Mouse (Mus musculus) erythroblast, adult 5-6 weeks (primary cell): ENCODE measurements around the gene Rtel1. TPM values are rescaled to one million over a fixed set of nuclear protein-coding genes. Genes with fewer than 3 reads are reported as not detected.

Source experiments
- ATAC-seq: replicated peaks from 2 replicates; pipeline ENCODE4 v1.8.0; 2016; ENCODE audit warnings: moderate number of reproducible peaks, mild to moderate bottlenecking, moderate TSS enrichment, inconsistent platforms; ENCODE audit not compliant: poor library complexity, low FRiP score, severe bottlenecking
- total RNA-seq, 2 experiments: library from RNA; stranded (forward) in 1 of 2; stranded (reverse) in 1 of 2; fragments of 150-400 nt in 1 of 2; fragments of 200-764, 138-1000 nt in 1 of 2; gene quantifications; 2 replicates each; pipeline versions ENCODE4 v1.2.3 to v1.2.4; 2015 to 2017; ENCODE audit warnings: low replicate concordance in 2 of 2

Rtel1 gene
- total RNA-seq, 2 experiments from 2014 or later, result 17.5 to 23.7 TPM

- ATAC-seq, result no peak
Measured at GRCm38 (mm10) chr2:181384919-181385391, 65.4 kb downstream of the Rtel1 start.

- ATAC-seq, result no peak
Measured at GRCm38 (mm10) chr2:181385885-181386284, 66.3 kb downstream of the Rtel1 start.

- ATAC-seq, result no peak
Measured at GRCm38 (mm10) chr2:181386663-181387210, 67.2 kb downstream of the Rtel1 start.

- no peak for ATAC-seq
Measured at GRCm38 (mm10) chr2:181390136-181390870, 70.8 kb downstream of the Rtel1 start.

GRCm38 (mm10) chr2:181391022-181391421 is 71.5 kb downstream of the Rtel1 start:
- no peak for ATAC-seq

- ATAC-seq, result no peak
Measured at GRCm38 (mm10) chr2:181391541-181391940, 72.0 kb downstream of the Rtel1 start.

GRCm38 (mm10) chr2:181392600-181393213 is 73.2 kb downstream of the Rtel1 start:
- peak; percentile 80 for ATAC-seq

GRCm38 (mm10) chr2:181394086-181394485 is 74.5 kb downstream of the Rtel1 start:
- no peak for ATAC-seq

GRCm38 (mm10) chr2:181397207-181397761 is 77.7 kb downstream of the Rtel1 start:
- ATAC-seq, result no peak

GRCm38 (mm10) chr2:181401497-181401896 is 82.0 kb downstream of the Rtel1 start:
- no peak for ATAC-seq

GRCm38 (mm10) chr2:181403722-181404121 is 84.2 kb downstream of the Rtel1 start:
- ATAC-seq, result no peak

Other genes with a start within 250 kb of the Rtel1 start
- not detected in 2 replicates for gene Kcnq2, start 184.4 kb upstream of the Rtel1 start, total RNA-seq (2015; ENCODE audit: low replicate concordance)
- gene Kcnq2, start 184.4 kb upstream of the Rtel1 start, total RNA-seq (2017; ENCODE audit: low replicate concordance), result not detected in 2 replicates
- not detected in 2 replicates for gene Eef1a2, start 162.7 kb upstream of the Rtel1 start, total RNA-seq (2015; ENCODE audit: low replicate concordance)
- not detected in 2 replicates for gene Eef1a2, start 162.7 kb upstream of the Rtel1 start, total RNA-seq (2017; ENCODE audit: low replicate concordance)
- gene Ppdpf, start 132.5 kb upstream of the Rtel1 start, total RNA-seq (2015; ENCODE audit: low replicate concordance), result 45.6 and 74.6 TPM in 2 replicates
- 3.9 and 6.9 TPM in 2 replicates for gene Ppdpf, start 132.5 kb upstream of the Rtel1 start, total RNA-seq (2017; ENCODE audit: low replicate concordance)
- 0.21 TPM in 1 of 2 replicates, not detected in the other for gene Ptk6, start 117.0 kb upstream of the Rtel1 start, total RNA-seq (2015; ENCODE audit: low replicate concordance)
- 0.14 TPM in 1 of 2 replicates, not detected in the other for gene Ptk6, start 117.0 kb upstream of the Rtel1 start, total RNA-seq (2017; ENCODE audit: low replicate concordance)
- gene Srms, start 106.6 kb upstream of the Rtel1 start, total RNA-seq (2015; ENCODE audit: low replicate concordance), result not detected in 2 replicates
- not detected in 2 replicates for gene Srms, start 106.6 kb upstream of the Rtel1 start, total RNA-seq (2017; ENCODE audit: low replicate concordance)
- gene Fndc11, start 99.7 kb upstream of the Rtel1 start, total RNA-seq (2015; ENCODE audit: low replicate concordance), result 1.3 and 20.8 TPM in 2 replicates
- 0.98 and 1.4 TPM in 2 replicates for gene Fndc11, start 99.7 kb upstream of the Rtel1 start, total RNA-seq (2017; ENCODE audit: low replicate concordance)
- 8.6 and 10.0 TPM in 2 replicates for gene Helz2, start 77.7 kb upstream of the Rtel1 start, total RNA-seq (2015; ENCODE audit: low replicate concordance)
- 11.8 and 12.1 TPM in 2 replicates for gene Helz2, start 77.7 kb upstream of the Rtel1 start, total RNA-seq (2017; ENCODE audit: low replicate concordance)
- 23.6 and 24.6 TPM in 2 replicates for gene Gmeb2, start 31.7 kb upstream of the Rtel1 start, total RNA-seq (2015; ENCODE audit: low replicate concordance)
- gene Gmeb2, start 31.7 kb upstream of the Rtel1 start, total RNA-seq (2017; ENCODE audit: low replicate concordance), result 15.4 and 41.7 TPM in 2 replicates
- not detected in 2 replicates for gene Stmn3, start 5.2 kb upstream of the Rtel1 start, total RNA-seq (2015; ENCODE audit: low replicate concordance)
- not detected in 2 replicates for gene Stmn3, start 5.2 kb upstream of the Rtel1 start, total RNA-seq (2017; ENCODE audit: low replicate concordance)
- 0.77 and 2.3 TPM in 2 replicates for gene Zgpat, start 45.2 kb downstream of the Rtel1 start, total RNA-seq (2015; ENCODE audit: low replicate concordance)
- 10.5 and 11.0 TPM in 2 replicates for gene Zgpat, start 45.2 kb downstream of the Rtel1 start, total RNA-seq (2017; ENCODE audit: low replicate concordance)
- 0.96 and 11.1 TPM in 2 replicates for gene Arfrp1, start 45.7 kb downstream of the Rtel1 start, total RNA-seq (2015; ENCODE audit: low replicate concordance)
- gene Arfrp1, start 45.7 kb downstream of the Rtel1 start, total RNA-seq (2017; ENCODE audit: low replicate concordance), result 4.0 and 13.0 TPM in 2 replicates
- 8.8 and 11.5 TPM in 2 replicates for gene Lime1, start 60.3 kb downstream of the Rtel1 start, total RNA-seq (2015; ENCODE audit: low replicate concordance)
- gene Lime1, start 60.3 kb downstream of the Rtel1 start, total RNA-seq (2017; ENCODE audit: low replicate concordance), result 2.5 and 3.8 TPM in 2 replicates
- 1.9 and 2.9 TPM in 2 replicates for gene Zbtb46, start 139.7 kb downstream of the Rtel1 start, total RNA-seq (2015; ENCODE audit: low replicate concordance)
- gene Zbtb46, start 139.7 kb downstream of the Rtel1 start, total RNA-seq (2017; ENCODE audit: low replicate concordance), result 5.4 and 6.2 TPM in 2 replicates
- not detected in 2 replicates for gene Abhd16b, start 173.5 kb downstream of the Rtel1 start, total RNA-seq (2015; ENCODE audit: low replicate concordance)
- gene Abhd16b, start 173.5 kb downstream of the Rtel1 start, total RNA-seq (2017; ENCODE audit: low replicate concordance), result not detected in 2 replicates
- 21.3 and 27.5 TPM in 2 replicates for gene Tpd52l2, start 177.4 kb downstream of the Rtel1 start, total RNA-seq (2015; ENCODE audit: low replicate concordance)
- 25.3 and 41.0 TPM in 2 replicates for gene Tpd52l2, start 177.4 kb downstream of the Rtel1 start, total RNA-seq (2017; ENCODE audit: low replicate concordance)
- 8.2 and 17.1 TPM in 2 replicates for gene Dnajc5, start 200.7 kb downstream of the Rtel1 start, total RNA-seq (2015; ENCODE audit: low replicate concordance)
- 12.7 and 14.8 TPM in 2 replicates for gene Dnajc5, start 200.7 kb downstream of the Rtel1 start, total RNA-seq (2017; ENCODE audit: low replicate concordance)